Mouse (Mus musculus) layer of hippocampus, adult 2 months (tissue): ENCODE measurements at regions not wholly inside any gene's neighbourhood (a gene's known extent, or its start where the extent isn't known, plus 50 kb on each side); places are given as distances from the start of the nearest gene placed in this dataset.

Experiments used
- DNase-seq, 2 experiments: peaks; one replicate each; pipeline ENCODE4 v3.0.0; 2022; ENCODE audit warnings: low spot score in 2 of 2
- H3K27ac ChIP-seq: fragments of 200-600 bp; 2 replicates; pipeline ENCODE4 v1.8.1; 2022
- H3K4me3 ChIP-seq: fragments of 200-600 bp; 2 replicates; pipeline ENCODE4 v1.8.1; 2022; ENCODE audit warnings: mild to moderate bottlenecking
- CTCF ChIP-seq: fragments of 200-600 bp; conservative IDR thresholded peaks from 2 replicates; pipeline ENCODE4 v1.8.1; 2022; ENCODE audit warnings: antibody characterized with exemption, mild to moderate bottlenecking, moderate library complexity

DNA sequence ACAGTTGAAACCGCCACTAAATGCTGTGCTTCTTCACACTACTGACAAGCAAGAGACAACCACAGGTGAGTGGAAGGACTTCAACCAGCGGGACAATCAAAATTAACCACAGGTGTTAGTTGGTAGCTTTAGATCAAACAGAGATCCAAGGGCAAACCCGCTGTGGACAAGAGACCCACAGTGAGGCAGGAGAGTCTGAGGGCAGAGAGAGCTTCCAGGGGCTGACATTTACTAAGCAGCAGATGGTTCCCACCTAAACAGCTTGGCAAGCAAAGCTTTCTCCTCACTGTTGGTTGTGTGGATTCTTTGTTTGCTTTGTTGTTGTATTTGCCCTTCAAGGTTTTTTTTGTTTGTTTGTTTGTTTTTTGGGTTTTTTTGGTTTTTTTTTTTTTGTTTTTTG, 227.9 kb upstream of the Akirin2 start:
- H3K4me3 ChIP-seq = no peak overlapping the region
- no peak for DNase-seq
- no peak overlapping the region for H3K27ac ChIP-seq
- TF ChIP-seq CTCF = no peak

DNA sequence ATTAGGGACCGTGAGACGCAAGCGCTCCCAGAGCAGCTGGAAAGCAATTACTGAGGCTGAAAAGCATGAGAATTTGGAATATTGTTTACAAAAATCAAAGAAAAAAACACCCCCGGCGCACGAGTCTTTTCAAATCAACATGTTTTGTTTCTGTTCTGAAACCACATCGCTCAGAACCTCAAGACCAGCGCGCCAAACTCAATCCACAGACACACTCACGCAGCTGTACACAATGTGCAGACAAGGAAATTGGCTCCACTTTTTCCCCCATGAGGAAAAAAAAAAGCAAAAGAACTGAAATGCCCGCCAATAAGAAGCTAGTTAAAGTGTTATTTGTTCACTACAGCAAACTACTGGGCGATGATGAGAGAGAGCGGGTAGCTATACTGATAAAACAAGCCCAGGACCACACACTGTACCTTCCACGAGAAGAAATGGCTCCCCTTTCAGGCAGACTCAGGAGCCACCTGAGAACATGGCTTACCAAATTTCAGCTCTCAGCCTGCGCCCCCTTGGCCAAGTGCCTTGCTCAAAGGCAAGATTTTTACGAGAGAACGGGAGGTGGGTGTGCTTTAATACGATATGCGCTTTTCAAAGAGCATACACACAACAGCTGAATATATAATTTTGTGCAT, 222.5 kb upstream of the Akirin2 start:
- no peak for TF ChIP-seq CTCF
- no peak for DNase-seq
- Histone ChIP-seq H3K27ac (no peak overlapping the region), H3K4me3 (peak overlapping the region; percentile 22)

DNA sequence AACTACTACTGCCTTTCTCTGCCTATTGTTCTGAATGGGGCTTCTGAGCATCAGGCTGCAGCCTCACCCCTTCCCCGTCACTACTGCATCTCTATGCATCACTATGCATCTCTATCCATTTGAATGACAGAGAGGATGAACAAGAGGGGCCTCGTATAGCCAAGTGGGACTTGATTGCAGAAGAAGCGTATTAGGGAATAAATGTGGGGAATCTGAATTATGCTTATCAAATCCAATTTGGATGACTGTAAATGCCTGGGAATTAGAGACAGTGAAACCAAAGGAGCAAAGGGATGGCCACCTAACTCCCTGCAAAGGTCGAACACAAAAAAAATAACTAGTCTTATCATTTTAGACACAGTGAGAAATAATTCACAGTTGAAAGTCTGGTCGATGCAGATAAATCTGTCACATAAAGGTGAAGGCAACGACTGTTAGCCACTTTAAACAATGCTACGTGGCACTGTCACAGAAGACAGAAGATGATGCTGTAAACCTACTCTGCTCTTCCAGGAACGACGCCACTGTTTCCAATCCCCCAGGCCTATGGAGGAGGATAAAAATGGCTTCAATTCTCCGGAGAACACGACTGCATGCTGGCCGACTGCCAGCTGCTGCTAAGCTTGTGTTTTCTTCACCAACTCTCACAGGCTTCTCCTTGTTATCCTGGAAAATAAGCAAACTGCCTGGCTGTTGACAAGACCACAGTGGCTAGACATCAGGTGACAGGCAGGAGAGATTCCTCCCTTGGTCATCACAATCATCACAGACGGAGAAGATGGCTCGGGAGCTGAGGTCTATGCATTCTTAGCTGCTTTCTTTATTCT, 213.6 kb upstream of the Akirin2 start:
- TF ChIP-seq CTCF = no peak
- H3K27ac ChIP-seq = no peak overlapping the region
- H3K4me3 ChIP-seq = peak overlapping the region; percentile 2; the same call in 1 of the 2 replicates
- DNase-seq = no peak

DNA sequence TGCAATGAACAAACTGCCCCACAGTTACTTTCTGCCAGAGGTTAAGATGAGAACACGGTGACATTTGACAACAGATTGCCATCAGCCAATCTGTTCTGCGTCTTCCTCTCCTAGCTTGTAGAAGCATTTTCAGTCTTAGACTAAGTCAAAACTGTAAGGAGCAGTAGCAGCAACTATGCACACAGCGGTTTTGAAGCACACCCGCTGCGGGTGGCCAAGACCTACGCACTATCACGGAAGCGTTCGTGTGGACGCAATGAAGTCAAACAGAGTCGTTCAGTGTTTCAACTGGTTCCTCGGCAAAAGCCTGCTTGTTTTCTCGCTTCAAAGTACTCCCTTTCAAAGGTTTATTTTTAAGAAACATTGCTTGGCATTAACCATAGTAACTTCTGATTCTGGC, 212.9 kb upstream of the Akirin2 start:
- no peak for TF ChIP-seq CTCF
- peak overlapping the region; percentile 2; the same call in 1 of the 2 replicates for H3K4me3 ChIP-seq
- no peak for DNase-seq
- H3K27ac ChIP-seq = no peak overlapping the region

DNA sequence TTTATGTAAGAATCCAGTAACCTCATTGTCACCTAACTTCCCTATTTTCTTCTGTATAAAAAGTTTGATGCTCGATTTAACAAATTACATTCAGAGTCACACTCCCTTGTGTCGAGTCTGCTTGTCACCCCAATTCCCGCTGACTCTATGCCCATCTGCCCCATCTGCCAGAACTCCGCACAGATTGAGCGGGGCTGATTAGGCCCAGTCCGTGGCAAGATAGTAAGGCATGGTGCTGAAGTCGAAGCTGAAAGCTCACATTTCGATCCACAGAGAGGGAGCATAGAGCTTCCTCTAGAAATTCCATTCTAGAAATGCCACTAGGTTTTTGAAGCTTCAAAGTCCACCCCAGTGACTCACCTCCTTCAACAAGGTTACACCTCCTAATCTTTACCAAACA, 210.7 kb upstream of the Akirin2 start:
- peak in 1 of 2 experiments; percentile 55 for DNase-seq
- Histone ChIP-seq H3K4me3 (no peak overlapping the region), H3K27ac (no peak overlapping the region)
- TF ChIP-seq CTCF = no peak

GRCm38 (mm10) chr4:34371281-34372032, 179.3 kb upstream of the Akirin2 start:
- no peak for DNase-seq
- Histone ChIP-seq H3K4me3 (no peak overlapping the region), H3K27ac (no peak overlapping the region)
- peak; percentile 82 for TF ChIP-seq CTCF

DNA sequence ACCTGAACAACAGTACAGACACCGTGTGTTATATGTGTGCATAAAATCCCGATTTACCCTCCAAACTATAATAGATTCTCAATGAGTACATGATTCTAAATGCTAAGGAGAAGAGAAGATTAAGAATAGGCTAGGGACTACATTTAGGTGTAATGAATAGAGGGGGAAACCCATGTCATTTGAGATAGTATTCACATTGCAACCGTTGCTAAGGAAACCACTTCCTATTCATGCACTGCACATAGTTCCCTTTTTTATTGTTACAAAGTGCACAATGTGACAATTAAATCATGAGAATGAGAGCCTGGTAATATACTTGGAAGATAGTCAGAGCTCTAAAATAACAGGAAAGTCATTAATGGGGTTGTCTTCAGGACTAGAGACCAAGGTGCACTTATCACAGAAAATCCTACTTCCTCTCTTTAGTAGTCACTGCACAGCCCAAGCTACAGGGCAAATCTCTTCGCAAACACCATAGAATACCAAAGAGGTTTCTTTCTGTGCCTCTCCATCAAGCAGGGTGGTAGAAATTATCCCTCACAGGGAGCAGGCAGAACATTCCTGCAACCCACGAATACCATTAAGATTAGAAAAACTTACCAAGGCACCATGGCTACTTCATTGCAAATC, 164.3 kb upstream of the Akirin2 start:
- no peak overlapping the region for H3K27ac ChIP-seq
- H3K4me3 ChIP-seq = no peak overlapping the region
- no peak for DNase-seq
- TF ChIP-seq CTCF = no peak

DNA sequence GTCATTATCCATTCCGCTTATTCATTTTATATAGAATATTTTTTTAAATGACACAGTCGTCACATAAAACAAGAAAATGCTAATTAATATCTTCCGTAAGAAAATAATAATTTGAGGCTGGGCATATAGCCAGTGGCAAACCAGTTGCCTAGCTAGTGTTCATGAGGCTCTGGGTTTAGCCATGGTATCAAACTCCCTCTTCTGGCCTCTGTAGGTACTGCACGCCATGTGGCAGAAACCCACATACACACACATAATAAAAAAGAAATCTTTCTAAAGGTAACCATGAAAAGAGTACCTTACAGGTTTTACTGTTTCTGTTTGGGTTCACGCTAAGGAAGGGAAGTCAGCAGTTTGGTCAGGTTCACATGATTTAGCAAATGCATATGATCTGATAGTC, 159.2 kb upstream of the Akirin2 start:
- no peak for DNase-seq
- peak; percentile 60 for TF ChIP-seq CTCF

GRCm38 (mm10) chr4:34403061-34403460, 147.7 kb upstream of the Akirin2 start:
- Histone ChIP-seq H3K27ac (no peak overlapping the region), H3K4me3 (no peak overlapping the region)
- no peak for TF ChIP-seq CTCF
- DNase-seq = no peak

More for the DNA sequence above, 159.2 kb upstream of the Akirin2 start:
- Histone ChIP-seq H3K27ac (no peak overlapping the region), H3K4me3 (no peak overlapping the region)

GRCm38 (mm10) chr4:34407181-34407580, 143.6 kb upstream of the Akirin2 start:
- no peak for TF ChIP-seq CTCF
- DNase-seq = no peak
- Histone ChIP-seq H3K4me3 (no peak overlapping the region), H3K27ac (no peak overlapping the region)

DNA sequence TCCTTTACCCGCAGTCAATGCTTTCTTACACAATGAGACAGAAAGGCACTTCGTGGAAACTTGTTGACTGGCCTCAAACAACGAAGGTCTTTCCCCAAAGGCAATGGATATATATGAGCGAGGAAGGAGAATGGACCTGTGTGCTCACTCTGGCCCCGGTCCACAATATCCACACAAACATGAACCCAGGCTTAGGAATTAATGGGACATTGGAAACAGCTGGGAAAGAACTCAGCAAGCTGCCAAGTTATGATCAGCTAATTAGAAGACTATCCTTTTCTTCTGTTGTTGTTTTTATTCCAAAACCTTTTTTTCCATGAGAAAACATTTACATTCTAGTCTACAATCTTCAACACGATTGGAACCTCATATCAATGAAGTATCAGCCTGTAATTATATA, 129.8 kb upstream of the Akirin2 start:
- Histone ChIP-seq H3K4me3 (no peak overlapping the region), H3K27ac (no peak overlapping the region)
- no peak for DNase-seq
- no peak for TF ChIP-seq CTCF

DNA sequence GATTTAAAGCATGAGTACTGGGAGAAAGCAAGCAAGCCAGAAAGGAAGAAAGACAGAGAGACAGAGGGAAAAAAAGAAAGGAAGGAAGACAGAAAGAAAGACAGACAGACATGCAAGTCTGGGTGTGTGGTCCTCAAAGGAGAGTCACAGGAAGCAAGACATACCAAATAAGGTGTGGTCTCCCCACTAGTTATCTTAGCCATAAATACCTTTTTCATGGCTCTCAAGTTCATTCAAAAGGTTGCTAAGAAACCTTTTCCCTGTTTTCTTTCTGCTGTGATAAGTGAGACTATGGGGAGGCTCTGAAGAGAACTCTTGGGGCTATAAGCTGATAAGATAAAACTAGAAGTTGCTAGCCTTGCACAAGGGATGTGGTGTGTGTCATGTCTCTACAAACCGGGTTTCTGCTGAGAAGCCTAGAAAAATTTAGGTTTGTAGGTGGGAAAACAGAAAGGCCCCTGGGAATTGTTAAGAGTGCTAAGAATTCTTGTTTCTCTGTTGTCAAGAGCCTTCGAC, 126.5 kb upstream of the Akirin2 start:
- no peak for TF ChIP-seq CTCF
- DNase-seq = no peak
- H3K27ac ChIP-seq = no peak overlapping the region

GRCm38 (mm10) chr4:34429003-34429402, 121.7 kb upstream of the Akirin2 start:
- TF ChIP-seq CTCF = no peak
- DNase-seq = no peak
- Histone ChIP-seq H3K4me3 (no peak overlapping the region), H3K27ac (no peak overlapping the region)

More for the DNA sequence above, 126.5 kb upstream of the Akirin2 start:
- H3K4me3 ChIP-seq = no peak overlapping the region
